Mouse (Mus musculus) cerebellum, postnatal 36 days (tissue): ENCODE measurements around the gene Marf1.
A peak's percentile ranks its signal among the peaks of the same experiment; 100 is the strongest.
"Not testable (repeated sequence)": the region's sequence is repeated elsewhere in the genome, so short reads cannot be mapped to it uniquely, and the experiment has no call there.

ENCODE experiments used
- DNase-seq, 2 experiments: peaks; one replicate each; pipeline ENCODE4 v3.0.0; 2021 to 2022; ENCODE audit warnings: mixed read lengths in 2 of 2

Gene Marf1

DNA sequence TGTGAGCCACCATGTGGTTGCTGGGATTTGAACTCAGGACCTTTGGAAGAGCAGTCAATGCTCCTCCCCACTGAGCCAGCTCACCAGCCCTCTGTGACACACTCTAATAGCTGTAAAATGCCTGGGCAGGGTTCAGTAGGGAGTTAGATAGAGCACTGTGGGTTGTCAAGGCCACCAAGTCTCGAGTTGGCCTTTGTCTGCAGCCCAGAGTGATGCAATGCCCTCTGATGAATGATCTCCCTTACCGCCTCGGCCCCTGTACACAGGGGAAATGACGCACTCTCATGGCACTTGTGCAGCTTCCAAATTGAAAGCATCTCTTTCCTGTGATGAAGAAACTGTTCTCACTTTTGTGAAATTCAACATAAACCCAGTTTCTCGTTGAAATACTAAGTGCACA is 31.3 kb downstream of the Marf1 start:
- DNase-seq: no peak

DNA sequence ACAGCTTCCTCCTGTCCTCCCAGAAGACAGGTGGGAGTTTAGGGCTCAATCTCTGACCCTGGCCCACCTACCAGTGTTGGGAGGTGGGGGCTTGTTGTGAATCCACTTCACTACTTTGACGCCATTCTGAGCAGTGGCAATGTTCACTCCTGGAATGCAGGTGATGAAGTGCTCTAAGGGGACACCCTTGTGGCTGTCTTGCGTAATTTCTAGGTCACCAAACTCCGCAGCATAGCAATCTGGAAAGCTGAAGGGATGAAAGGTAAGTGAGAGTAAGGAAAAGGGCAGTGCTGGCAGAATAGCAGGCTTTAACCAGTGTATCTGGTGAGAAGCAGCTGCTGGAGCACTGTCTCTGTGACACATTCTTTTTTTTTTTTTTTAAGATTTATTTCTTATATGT is 31.8 kb downstream of the Marf1 start:
- DNase-seq: no peak

DNA sequence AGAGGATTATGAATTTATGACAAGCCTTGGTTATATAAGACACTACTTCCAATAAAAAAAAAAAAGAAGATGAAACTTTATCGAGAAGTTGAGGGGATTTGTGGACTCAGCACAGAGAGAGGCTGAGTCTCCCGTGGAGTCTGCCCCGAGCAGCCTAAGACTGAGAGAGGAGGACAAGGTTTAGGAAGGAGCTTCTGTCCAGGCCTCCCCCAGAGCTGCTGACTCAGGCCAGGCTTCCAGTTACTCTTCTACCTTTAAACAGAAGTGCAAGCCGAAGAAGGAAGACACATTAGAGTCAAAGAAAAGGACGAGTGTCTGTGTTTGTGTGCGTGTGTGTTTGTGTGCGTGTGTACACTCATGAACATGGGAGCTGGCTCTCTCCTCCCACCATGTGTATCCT is 32.4 kb downstream of the Marf1 start:
- DNase-seq: no peak

DNA sequence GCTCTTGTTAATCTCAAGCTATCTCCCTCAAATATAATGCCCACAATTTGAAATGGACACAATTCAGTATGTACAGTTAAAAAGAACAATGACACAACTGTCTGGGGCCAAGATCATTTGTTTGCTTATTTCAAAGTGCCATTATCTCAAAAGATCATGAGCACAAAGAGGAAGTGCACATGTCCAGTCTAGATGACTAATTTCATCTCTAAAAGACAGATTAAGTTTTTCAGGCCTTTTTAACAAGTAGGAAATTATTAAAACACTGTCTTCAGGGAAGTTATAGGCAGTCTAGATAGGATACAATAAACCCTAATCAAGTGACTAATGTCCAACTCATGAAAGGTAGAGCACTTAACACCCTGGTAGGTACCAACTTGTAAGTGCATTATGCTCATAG is 34.2 kb downstream of the Marf1 start:
- DNase-seq: no peak

DNA sequence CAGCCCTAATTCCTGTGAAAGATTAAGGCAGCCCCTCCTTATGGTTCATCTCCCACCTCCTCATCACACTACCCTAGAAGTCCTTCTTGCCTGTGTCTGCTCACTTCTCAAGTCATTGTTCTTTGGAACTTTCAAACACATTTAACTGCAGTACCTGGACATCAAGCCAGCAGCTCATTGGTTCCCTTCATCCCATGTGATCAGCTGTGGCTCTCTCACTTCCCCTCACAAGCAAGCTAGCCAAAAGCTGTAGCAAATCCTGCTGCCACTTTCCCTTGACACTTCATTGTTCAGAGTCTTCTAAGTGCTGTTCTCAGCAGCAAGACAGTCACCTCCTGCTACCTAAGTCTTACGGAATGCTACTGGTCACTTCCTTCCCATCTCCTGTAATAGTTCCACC is 37.9 kb downstream of the Marf1 start:
- DNase-seq: no peak

DNA sequence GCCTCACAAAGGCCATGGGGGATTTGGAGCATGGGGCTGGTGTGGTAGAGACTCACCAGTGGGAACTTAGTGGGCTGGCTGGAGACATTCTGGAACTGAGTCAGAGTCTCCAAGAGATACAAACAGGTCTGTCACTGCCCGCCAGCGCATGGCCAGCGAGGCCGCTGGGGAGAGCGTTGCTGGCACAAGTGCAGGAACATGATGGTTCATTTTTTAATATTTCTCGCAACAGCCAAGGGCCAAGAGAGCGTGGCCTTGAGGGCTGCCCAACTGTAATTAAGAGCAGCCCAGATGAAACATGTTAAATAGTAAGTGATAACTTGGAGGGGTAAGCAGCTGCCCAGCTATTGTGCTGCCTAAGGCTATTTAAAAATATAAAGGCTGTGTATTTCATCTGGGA is 38.4 kb downstream of the Marf1 start:
- DNase-seq: no peak

DNA sequence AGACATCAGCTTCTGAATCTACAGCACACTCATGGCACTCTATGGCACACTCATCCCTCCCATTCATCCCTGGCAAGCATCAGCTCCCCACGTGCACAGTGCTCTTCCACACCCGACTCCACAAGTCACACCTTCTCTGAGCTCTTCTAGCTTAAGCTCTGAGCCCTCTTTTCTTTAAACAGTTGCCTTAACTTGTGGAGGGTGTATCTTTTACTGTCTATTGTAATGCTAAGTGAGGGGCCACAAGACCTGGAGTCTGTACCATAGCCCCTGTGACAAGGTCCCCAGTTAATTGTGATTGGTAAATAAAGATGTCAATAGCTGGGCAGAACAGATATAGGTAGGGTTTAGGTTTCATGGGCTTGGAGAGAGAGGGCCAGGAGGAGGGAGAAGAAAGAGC is 39.2 kb downstream of the Marf1 start:
- DNase-seq: no peak

DNA sequence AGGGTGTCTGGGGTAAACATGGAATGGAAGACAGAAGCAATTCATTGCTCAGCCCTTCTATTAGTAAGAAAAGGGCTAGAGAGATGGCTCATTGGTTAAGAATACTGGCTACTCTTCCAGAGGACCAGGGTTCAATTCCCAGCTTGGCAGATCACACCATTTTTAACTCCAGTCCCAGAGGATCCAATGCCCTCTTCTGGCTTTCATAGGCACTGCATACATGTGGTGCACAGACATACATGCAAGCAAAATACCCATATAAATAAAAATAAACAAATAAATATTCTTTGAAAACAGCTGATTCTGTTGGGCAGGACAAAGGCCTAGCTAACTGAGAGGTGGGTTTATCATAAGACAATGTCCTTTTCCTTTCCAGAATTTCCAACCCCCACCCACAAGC is 40.6 kb downstream of the Marf1 start:
- DNase-seq: no peak

DNA sequence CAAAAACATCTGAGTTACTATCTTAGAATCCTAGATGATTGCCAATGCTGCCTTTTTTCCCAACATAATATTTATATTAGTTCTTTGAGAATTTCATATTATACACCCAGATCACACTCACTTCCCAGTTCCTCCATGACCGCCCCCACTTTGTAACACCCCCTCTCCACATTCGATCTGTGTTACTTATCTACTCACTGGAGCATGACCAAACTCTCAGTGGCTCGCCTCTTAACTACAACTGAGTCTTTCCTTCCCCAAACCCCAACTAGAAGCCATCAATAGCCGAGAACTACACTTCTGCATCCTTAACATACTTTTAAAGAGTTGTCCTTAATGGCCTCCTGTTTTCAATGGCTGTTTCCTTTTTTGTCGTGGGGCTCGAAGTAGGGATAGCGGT is 41.6 kb downstream of the Marf1 start:
- no peak for DNase-seq

DNA sequence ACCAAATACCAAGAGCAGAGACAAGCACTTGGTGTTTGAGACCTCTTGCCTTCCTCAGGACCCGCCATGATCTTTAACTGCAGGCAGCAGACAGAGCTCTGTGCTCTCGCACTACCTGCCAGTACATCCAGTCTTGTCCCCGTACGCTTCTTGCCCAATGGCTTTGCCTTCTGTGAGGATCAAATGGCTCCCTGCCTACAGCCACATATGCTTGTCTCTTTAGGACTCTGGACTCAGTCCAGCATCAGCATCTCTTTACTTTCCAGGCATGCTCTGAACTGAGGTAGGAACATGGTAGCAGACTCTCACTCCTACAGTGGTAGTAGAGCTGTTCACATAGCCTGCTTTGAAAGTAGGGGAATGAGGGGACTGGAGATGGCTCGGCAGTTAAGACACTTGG is 42.2 kb downstream of the Marf1 start:
- peak; percentile 71 to 75 for DNase-seq

DNA sequence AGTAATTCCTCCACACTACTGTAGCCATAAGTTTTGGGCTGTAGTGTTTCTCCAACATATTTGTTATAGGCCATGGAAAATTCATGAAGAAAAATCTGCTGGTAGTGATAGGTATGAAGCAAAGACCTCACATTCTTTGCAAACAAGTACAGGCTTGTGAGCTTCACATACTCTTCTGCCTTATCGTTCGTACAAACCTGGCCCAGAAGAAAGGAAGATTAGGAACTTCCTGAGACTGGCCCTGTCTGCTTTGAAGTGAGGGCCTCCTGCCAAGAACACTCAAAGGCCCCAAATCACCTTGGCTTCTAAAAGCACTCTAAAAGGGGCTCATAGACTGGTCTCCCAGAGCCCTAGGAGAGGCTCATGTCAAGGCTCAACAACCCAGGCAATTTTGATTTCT is 45.9 kb downstream of the Marf1 start:
- DNase-seq: no peak

DNA sequence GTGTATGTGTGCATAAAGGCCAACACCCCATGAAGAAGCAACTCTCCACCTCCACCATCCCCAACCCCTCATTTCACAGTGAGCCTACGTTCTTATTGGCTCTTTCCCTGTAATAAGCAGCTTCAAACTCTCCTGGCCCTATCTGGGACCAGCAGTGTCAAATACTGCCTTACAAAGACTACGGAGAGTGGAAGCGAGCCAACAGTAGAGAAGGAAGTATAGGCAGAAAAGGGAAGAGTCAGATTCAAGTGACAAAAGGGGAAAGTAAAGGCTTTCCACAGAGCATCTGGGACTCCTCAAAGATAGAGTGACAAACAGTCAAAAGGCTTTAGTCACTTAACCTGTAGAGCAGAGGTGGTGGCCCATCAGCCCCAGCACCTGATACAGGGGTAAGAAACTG is 50.4 kb downstream of the Marf1 start:
- DNase-seq: no peak

DNA sequence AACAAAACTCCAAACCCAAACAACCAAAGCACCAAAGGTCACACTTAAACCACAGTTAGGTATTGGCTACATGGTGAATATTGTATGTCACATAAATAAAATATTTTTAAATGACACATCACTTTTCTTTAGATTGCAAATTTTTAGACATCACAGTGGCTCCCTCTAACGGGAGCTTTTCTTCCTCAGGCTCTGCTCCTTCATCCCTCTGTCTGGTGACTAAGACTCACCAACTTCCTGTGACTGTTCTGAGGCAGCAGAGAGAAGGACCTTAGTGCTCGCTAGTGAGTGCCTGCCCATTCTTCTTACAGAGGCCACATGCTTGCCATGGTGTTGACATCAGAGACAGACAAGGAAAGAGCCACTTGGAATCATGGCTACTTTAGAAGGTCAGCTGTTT is 51.0 kb downstream of the Marf1 start:
- no peak for DNase-seq

DNA sequence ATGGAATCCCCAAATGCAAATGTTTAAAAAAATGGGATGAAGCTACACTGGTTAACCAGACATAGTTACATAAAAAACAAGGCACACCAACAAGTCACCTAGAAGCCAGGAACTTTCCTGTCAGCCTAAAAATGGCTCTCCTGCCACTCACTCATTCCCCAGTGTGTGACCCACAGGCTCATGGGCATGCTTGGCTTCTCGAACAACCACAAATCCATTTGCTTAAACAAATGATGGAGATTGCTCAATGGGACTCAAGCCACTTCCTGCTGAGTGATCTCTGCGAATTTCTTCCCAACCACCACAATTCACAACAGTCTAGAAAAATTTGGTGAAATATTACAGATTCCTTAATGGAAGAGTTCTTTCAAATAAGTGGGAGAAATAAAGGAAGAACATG is 52.2 kb downstream of the Marf1 start:
- no peak for DNase-seq

DNA sequence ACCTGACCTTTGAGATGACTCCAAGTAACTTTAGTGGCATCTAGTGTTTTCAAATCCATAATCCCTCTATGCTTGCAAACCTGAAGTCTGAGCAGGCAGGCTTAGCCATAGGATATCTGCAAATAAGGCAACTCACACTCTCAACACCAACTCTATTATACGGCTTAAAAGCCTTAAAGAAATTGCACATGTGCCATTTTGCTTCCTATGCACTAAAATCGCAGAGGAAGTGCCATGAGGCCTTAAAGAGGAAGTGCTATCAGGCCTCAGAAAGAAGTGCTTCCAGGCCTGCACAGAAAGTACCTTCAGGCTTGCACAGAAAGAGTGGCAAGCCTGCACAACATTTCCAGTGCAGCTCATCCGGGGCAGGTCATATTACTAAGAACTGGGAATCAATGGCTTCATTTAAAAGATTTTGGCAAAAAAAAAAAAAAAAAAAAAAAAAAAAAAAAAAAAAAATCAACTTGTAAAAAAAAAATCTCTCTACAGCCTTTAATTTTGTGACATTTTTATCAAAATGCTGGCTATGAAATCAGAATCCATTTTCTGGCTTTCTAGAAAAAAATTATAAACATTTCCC is 53.4 kb downstream of the Marf1 start:
- no peak for DNase-seq

DNA sequence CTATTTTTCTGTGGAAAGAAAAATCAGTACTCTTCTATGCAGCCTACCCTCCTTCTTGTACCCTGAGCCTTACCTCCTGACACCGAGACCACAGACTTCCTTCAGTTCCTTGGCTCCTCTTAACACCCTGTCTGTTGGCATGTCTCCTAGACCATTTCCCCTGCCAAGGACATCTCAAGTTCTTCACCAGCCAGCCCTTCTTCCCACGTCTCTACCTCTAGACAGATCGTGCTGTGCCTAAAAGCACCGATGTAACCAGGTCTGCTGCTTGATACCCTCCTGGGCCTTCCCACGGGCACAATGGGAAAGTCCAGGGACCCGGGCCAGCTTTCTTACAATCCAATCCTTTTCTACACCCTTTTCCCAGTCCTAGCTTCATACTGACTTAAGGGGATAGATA is 57.3 kb downstream of the Marf1 start:
- no peak for DNase-seq

DNA sequence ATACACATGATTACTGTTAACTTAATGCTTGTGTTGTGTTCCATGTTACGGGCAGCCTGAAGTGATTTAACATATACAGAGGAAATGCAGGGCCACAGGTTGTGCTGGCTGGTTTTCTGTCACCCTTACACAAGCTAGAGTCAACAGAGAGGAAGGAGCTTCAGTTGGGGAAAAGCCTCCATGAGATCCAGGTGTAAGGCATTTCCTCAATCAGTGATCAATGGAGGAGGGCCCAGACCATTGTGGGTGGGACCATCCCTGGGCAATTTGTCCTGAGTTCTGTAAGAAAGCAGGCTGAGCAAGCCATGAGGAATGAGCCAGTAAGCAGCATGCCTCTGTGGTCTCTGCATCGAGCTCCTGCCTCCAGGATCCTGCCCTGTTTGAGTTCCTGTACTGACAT is 71.4 kb downstream of the Marf1 start:
- DNase-seq: no peak

DNA sequence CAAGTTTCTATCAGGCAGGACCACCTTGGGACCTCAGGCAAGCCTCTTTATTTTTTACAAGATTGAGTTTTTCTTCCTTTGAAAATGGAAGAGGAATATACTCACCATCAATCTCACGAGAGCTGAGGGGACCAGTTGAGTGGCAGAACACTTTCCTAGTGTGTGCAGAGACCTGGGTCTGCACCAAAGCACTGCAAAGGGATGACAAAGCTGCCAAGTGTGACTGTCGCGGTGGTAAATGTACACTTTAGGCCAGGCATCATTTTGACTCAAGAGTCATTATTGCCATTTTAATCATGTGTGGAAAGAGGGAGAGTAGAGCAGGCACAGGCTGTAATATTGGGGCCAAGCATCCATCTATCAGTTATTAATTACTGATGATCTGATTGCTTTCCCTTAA is 73.9 kb downstream of the Marf1 start:
- DNase-seq: no peak

DNA sequence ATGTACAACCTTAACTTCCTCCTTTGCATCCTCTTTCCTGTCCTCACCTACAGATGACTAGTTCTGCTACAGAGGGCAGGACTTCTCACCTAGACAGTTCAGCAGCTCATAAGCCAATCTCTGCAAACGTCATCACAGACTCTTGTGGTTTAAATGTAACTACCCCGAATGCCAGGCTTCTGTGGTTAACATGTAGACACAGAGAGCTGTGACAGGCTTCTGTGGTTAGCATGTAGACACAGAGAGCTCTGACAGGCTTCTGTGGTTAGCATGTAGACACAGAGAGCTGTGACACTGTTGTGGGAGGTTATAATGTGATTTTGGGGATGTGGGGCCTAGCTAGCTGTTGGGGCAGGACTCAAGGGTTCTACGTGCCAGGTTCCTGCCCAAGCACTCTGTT is 74.9 kb downstream of the Marf1 start:
- no peak for DNase-seq

DNA sequence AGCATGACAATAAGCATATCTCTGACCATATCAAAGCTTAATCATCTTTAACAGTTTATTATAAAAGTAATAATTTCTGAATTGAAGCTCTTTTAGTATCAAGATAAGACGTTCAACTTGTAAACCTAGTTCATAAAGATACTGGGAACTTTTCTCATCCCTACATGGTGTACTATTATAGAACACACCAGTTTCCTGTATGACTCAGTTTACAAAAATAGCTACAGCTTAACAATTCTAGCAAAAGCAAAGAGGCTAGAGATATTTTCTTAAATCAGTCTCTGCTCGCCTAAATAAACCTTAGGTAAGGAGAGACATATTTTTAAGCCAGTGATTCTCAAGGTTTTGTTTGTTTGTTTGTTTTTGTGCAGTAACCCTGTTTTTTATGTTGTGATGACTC is 80.2 kb downstream of the Marf1 start:
- DNase-seq: no peak

DNA sequence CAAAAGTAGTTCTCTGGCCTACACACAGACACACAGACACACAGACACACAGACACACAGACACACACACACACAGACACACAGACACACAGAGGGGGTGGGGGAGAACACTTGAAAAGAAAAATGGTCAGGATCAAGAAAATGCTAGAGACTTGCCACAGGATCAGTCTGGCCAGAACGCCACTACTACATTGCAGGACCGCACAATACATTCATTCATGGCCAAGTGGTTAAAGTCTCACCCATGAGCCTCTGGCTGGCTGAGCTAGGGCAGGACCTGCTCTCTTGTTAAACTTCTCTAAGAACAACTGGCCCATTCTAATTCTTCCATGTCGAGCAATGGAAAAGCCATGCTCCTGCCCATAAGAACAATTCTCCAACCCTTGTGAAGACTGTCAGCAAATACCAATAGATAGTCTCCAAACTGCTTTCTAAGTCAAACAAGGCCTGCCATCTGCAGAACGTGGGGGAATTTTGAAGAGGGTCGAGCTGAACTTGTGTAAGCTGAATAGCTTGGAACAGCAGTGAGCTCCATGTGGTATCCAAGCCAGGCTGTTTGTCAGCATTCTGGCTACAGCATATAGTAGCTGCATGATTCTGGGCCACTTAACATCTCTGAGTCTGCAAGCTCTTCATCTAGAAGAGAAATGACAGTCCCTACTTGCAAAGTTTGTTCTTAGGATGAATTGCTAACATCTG is 92.5 kb downstream of the Marf1 start:
- DNase-seq: no peak

DNA sequence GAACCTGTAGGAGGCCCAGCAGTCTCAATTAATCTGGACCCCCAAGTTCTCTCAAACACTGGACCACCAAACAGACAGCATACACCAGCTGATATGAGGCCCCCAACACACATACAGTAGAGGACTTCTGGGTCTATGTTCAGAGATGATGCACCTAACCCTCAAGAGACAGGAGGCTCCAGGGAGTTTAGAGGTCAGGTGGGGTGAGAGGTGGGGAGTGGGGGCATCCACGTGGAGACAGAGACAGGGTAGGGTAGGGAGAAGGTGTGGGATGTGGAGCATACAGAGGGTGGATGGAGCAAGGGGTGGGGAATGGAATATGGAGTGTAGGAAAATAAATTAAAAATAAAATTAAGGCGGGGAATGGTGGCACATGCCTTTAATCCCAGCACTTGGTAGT is 94.5 kb downstream of the Marf1 start:
- not testable (repeated sequence) for DNase-seq

DNA sequence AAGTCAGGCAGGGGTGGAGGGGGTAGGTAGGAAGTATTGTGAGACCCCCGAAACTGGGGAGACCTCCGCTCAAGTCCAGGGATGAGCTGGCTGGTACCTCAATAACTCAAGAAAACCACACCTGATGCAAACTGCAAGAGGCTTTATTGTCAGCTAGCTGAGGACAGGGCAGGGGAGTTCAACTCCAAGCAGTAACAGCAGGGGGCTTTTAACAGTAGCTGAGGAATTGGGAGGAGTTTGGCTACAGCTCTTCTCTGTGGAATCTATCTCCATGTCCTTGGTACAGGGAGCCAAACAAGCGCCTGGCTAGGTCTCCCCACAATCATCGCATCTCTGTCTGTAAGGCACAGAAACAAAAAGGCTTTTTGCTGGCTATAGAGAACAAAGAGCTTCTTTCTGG is 96.6 kb downstream of the Marf1 start:
- not testable (repeated sequence) for DNase-seq

DNA sequence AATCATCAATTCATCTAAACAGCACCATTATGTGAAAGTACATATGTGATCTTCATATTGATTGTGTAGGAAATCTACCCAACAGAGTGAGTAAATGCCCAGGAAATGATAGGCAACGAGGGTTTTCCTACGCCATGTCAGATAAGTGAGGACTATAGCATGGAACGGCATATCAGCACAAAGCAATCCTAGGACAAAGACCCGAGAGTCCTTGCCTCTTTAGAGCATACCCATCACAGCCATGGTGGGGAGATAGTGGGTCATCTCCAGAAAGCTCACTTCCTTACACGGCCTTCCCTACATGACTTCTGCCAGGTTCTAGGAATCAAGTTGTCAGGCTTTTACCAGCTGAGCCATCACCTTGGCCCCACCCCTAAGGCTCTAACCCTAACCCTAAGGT is 103.3 kb downstream of the Marf1 start:
- DNase-seq: no peak
